Comparison of ENCODE assay signal across 14 mouse cellular contexts in the genomic region with DNA sequence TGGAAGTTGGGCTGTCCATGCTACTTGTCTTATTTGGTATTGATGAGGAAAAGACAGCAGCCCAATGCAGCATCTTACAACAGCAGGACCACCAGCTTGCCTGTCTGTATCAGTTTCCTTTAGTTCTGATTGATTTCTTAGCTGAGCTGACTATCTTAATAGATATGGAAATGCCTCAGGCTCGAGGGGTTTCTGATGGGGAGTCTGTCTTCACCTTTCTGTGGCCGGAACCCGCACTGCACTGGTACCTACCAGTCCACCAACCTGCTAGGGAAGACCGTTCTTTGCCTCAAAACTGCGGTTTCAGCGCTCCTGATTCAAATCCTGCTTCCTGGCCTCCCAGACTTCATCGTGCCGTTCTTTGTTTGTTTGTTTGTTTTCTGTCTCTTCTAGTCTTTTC. TPM values are rescaled to one million over a fixed set of nuclear protein-coding genes. Genes with fewer than 3 reads are reported as not detected.
A peak's percentile ranks its signal among the peaks of the same experiment; 100 is the strongest.
DNase-seq lines count a peak whose midpoint lies in the region; ATAC-seq and TF ChIP-seq lines count a peak whose summit lies in the region.
"Had no signal": no experiment of that assay in that cellular context is flagged by ENCODE, and none has a peak within 500 bp of the region (broad histone marks: within the 10 kb centered on the region; RNA-seq: fewer than 3 reads in every experiment).

No protein-coding gene starts in this region.

- H3K27ac ChIP-seq in layer of hippocampus, adult 2 months: 0 out of 2 replicates have a peak overlapping the region, but pooled peaks have one; percentile 53
- peak overlapping the region; percentile 86 for H3K27ac ChIP-seq in hindbrain, embryonic 13.5 days
- H3K27ac ChIP-seq in midbrain, embryonic 13.5 days: peak overlapping the region; percentile 95
- 0 out of 2 replicates have a peak overlapping the region, but pooled peaks have one; percentile 12 for H3K27ac ChIP-seq in olfactory bulb, adult 2 months (ENCODE audit: insufficient read depth, low read depth, low read length)

- H3K36me3 ChIP-seq in hindbrain, embryonic 13.5 days: no peaks in the 10 kb centered on the region
- peaks cover 4% of the 10 kb centered on the region; the same call in 1 of the 2 replicates for H3K36me3 ChIP-seq in midbrain, embryonic 13.5 days

- no peak for ATAC-seq in hindbrain, embryonic 13.5 days (ENCODE audit: low FRiP score)
- ATAC-seq in midbrain, embryonic 13.5 days: no peak

- intact Hi-C loops in left cerebral cortex, postnatal 14 days (cut with DNase I): loop anchor here (2.0 kb wide), 1 partner anchor 19 kb away; no protein-coding TSS in a partner anchor

- H3K9me3 ChIP-seq in hindbrain, embryonic 13.5 days: no peaks in the 10 kb centered on the region
- no peaks in the 10 kb centered on the region for H3K9me3 ChIP-seq in midbrain, embryonic 13.5 days

- 11% methylated on average over 8 of the region's 8 CpGs for WGBS in hindbrain, embryonic 13.5 days
- WGBS in midbrain, embryonic 13.5 days: 6% methylated on average over 8 of the region's 8 CpGs
- WGBS in olfactory bulb, adult 2 months: 74% methylated on average over 8 of the region's 8 CpGs

- TF ChIP-seq CTCF in layer of hippocampus, adult 2 months (conservative IDR thresholded peaks at IDR 0.05): no peak
- TF ChIP-seq CTCF in olfactory bulb, adult 2 months (IDR thresholded peaks at IDR 0.05; ENCODE audit: insufficient read depth, low read depth, low read length): no peak

- H3K27me3 ChIP-seq in hindbrain, embryonic 13.5 days: no peaks in the 10 kb centered on the region
- no peaks in the 10 kb centered on the region for H3K27me3 ChIP-seq in midbrain, embryonic 13.5 days

- H3K4me2 ChIP-seq in hindbrain, embryonic 13.5 days: peak overlapping the region; percentile 69
- peak overlapping the region; percentile 76 for H3K4me2 ChIP-seq in midbrain, embryonic 13.5 days (replicated peaks)

- TF ChIP-seq POLR2A in olfactory bulb, adult 2 months (IDR thresholded peaks at IDR 0.05; ENCODE audit: insufficient read depth, low read depth, low read length): no peak

- H3K4me1 ChIP-seq in hindbrain, embryonic 13.5 days (replicated peaks): peaks cover 67% of the 10 kb centered on the region
- H3K4me1 ChIP-seq in midbrain, embryonic 13.5 days (replicated peaks): peaks cover 81% of the 10 kb centered on the region
- H3K4me1 ChIP-seq in olfactory bulb, adult 2 months (ENCODE audit: control insufficient read depth, insufficient read depth, low read length): peaks cover 9% of the 10 kb centered on the region

- no peak overlapping the region for H3K4me3 ChIP-seq in layer of hippocampus, adult 2 months
- no peak overlapping the region for H3K4me3 ChIP-seq in hindbrain, embryonic 13.5 days
- H3K4me3 ChIP-seq in midbrain, embryonic 13.5 days (replicated peaks): no peak overlapping the region
- no peak overlapping the region for H3K4me3 ChIP-seq in olfactory bulb, adult 2 months (ENCODE audit: insufficient read depth, low read depth, low read length)

- 0 out of 2 replicates have a peak overlapping the region, but pooled peaks have one; percentile 67 for H3K9ac ChIP-seq in hindbrain, embryonic 13.5 days
- H3K9ac ChIP-seq in midbrain, embryonic 13.5 days (replicated peaks): 0 out of 2 replicates have a peak overlapping the region, but pooled peaks have one; percentile 69

- DNase-seq in layer of hippocampus, adult 2 months (ENCODE audit: low spot score in 2 of 2): no peak
- DNase-seq in layer of hippocampus, adult 11-12 months (ENCODE audit: low spot score): no peak
- DNase-seq in kidney, postnatal 25 days: no peak
- DNase-seq in left cerebral cortex, postnatal 14 days (ENCODE audit: low spot score in 2 of 2): no peak
- no peak for DNase-seq in lung, adult 18-20 months
- DNase-seq: adrenal gland, adult 8-10 months; cerebellum, postnatal 25 days; kidney, adult 9 months; lung, postnatal 36 days; spleen, adult 18-20 months; thymus, adult 18-20 months had no signal

RNA-seq across cellular contexts. Expression of gene Igdcc3, which starts 20.9 kb away (rescaled TPM):
- 1 to 10 TPM; 3.5 to 4.9 TPM for total RNA-seq in layer of hippocampus, adult 2 months (2021)
- 13.8 and 15.5 TPM in 2 replicates for polyA plus RNA-seq in hindbrain, embryonic 13.5 days (2015; fragmentation: Nextera tagmentation; extraction: Ambion mirVana)
- polyA plus RNA-seq in midbrain, embryonic 13.5 days (2015; fragmentation: Nextera tagmentation; extraction: Ambion mirVana): 23.5 and 25.2 TPM in 2 replicates
- not detected in 2 replicates for polyA plus RNA-seq in olfactory bulb, adult 2 months (2012; ENCODE audit: insufficient read depth, insufficient read length, low replicate concordance, missing spikeins)
- total RNA-seq in left cerebral cortex, postnatal 14 days (2021): 1 to 10 TPM; 2.8 to 3.8 TPM

RNA-seq across cellular contexts. Expression of gene Parp16, which starts 33.3 kb away (rescaled TPM):
- total RNA-seq in layer of hippocampus, adult 2 months (2021): 1 to 10 TPM; 5.0 to 5.1 TPM
- 5.9 and 6.1 TPM in 2 replicates for polyA plus RNA-seq in hindbrain, embryonic 13.5 days (2015; fragmentation: Nextera tagmentation; extraction: Ambion mirVana)
- polyA plus RNA-seq in midbrain, embryonic 13.5 days (2015; fragmentation: Nextera tagmentation; extraction: Ambion mirVana): 4.8 and 5.6 TPM in 2 replicates
- not detected in 2 replicates for polyA plus RNA-seq in olfactory bulb, adult 2 months (2012; ENCODE audit: insufficient read depth, insufficient read length, low replicate concordance, missing spikeins)
- 1 to 10 TPM; 3.1 to 3.9 TPM for total RNA-seq in left cerebral cortex, postnatal 14 days (2021)

Comparison
In these comparisons a context has a peak if more than half of its experiments do, and no peak if none do; other contexts are left out.
1. H3K27ac ChIP-seq: peak in every context shown above with its lines; median percentile 95 in midbrain, embryonic 13.5 days; 86 in hindbrain, embryonic 13.5 days; 53 in layer of hippocampus, adult 2 months; 12 in olfactory bulb, adult 2 months.
2. RNA of gene Igdcc3, which starts 20.9 kb away (polyA plus RNA-seq): 23.5 to 25.2 TPM in midbrain, embryonic 13.5 days and 13.8 to 15.5 TPM in hindbrain, embryonic 13.5 days; not detected in olfactory bulb, adult 2 months; every median in the first group is over 10 times any median in the second.